Mouse (Mus musculus): ENCODE data around the gene Nsfl1c.

DNA sequence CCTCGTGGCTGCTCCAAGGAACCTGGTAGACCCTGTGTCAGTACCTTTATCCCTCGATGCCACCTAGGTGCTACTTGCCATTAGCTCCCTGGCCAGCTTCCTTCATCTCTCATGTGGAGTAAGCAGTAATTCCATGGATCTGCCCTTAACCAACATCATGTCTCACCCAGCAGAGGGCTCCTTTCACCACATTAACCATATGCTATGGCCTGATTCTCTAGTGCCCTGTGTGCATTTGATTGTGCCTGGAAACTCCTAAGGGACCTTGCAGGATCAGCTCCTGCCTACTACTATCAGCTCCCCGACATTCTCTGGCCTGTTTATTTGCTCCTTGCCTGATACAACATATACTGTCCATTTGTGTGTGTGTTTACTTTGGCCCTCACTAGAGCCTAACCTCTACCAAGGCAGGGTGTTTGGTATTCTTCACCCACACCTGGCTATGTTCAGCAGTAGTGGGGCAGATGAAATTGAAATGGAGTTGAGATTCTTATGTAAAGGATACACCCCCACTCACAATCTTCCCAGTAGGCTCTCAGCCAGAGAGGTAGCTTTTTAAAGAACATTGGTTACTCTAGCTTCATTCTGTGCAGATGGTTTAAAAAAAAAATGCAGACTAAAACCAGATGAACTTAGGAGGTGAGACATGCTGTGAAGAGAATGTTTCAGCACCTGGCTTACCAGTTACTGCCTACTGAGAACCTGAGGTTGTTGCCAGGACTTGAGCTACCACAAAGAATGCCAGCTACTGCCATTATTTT lies 19.7 kb downstream of the Nsfl1c start:
- TF ChIP-seq CTCF (IDR thresholded peaks at IDR 0.05; ENCODE audit: low read depth) (peak; percentile 9; the same call in 1 of the 2 replicates), EP300 (IDR thresholded peaks at IDR 0.05; ENCODE audit: low read depth) (no peak)
